Mouse (Mus musculus): ENCODE measurements around the gene Myo16.

DNA sequence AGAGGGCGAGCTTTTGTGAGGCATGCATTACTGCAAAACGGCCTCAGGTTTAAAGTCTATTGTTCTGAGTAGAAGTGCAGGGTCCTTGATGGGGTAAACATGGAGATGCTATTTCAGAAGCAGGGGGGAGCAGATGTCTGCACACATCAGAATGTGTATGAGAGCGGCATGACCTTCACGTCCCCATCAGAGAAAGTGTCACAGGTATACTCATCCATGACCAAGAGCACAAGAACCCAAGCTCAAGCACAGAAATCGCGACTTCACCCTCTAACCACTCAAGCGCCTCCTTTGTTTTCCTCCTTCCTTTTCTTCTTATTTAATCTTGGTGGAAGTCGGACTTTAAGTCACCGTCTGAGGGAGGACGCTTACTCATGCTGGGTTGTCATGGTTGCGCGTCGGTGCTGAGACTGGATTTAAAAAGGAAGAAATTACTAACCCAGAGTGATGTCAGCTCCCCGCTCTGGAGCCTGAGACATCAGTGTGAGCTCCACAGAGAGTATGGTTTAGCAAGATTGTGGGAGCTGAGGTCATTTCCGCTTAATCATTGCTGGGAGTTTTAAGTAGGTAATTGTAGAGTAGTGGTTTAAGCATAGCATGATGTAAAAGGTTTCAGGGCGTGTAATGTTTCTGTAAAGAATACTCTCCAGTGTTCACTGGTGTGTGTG is 381.0 kb downstream of the Myo16 start:
- TF ChIP-seq CTCF (IDR thresholded peaks at IDR 0.05; ENCODE audit: low read depth, low read length) (no peak), POLR2A (IDR thresholded peaks at IDR 0.05; ENCODE audit: insufficient read depth, low read length) (no peak)

All from ES-Bruce4 (cell line).